Mouse (Mus musculus) brain, embryonic 14.5 days (tissue): ENCODE data around the gene Efna4. TPM values are rescaled to one million over a fixed set of nuclear protein-coding genes. Genes with fewer than 3 reads are reported as not detected.
A peak's percentile ranks its signal among the peaks of the same experiment; 100 is the strongest.

Source experiments
- DNase-seq: peaks from one replicate; pipeline ENCODE4 v3.0.0-alpha.2; 2011; ENCODE audit warnings: low read depth
- CTCF ChIP-seq: fragments of 200-500 bp; IDR thresholded peaks from 2 replicates; pipeline ENCODE4 v1.5.1; 2012; ENCODE audit warnings: inconsistent platforms, mild to moderate bottlenecking, moderate library complexity, borderline replicate concordance; ENCODE audit not compliant: insufficient read depth, insufficient read length; ENCODE audit errors: extremely low read depth
- POLR2A ChIP-seq: fragments of 200-500 bp; IDR thresholded peaks from 2 replicates; pipeline ENCODE4 v1.6.1; 2012; ENCODE audit warnings: mild to moderate bottlenecking, inconsistent platforms, borderline replicate concordance; ENCODE audit not compliant: poor library complexity, insufficient read depth, insufficient read length, severe bottlenecking; ENCODE audit errors: extremely low read depth
- polyA plus RNA-seq: library from polyadenylated mRNA; depleted of rRNA; stranded (reverse); fragments of >200 nt; gene quantifications from 2 replicates; pipeline ENCODE4 v1.2.3, GENCODE M21; 2012; rRNA removed

Efna4 gene
- 12.6 and 22.9 TPM in 2 replicates for polyA plus RNA-seq

- TF ChIP-seq POLR2A (0 out of 2 replicates have a peak, but pooled peaks have one; percentile 46), CTCF (no peak)
- DNase-seq, result peak; percentile 90
These were observed at the start of gene Efna4 for GRCm38 (mm10) chr3:89337721-89338578. TSS of gene Efna4 (minus strand) at chr3:89338028.

- no peak for DNase-seq
- TF ChIP-seq POLR2A, result no peak
- no peak for TF ChIP-seq CTCF
These were observed 48.9 kb upstream of the Efna4 start for GRCm38 (mm10) chr3:89386438-89387420.

GRCm38 (mm10) chr3:89385451-89385850, 47.6 kb upstream of the Efna4 start:
- DNase-seq, result no peak
- TF ChIP-seq POLR2A (no peak), CTCF (no peak)

- TF ChIP-seq POLR2A (no peak), CTCF (no peak)
- peak; percentile 14 for DNase-seq
These were observed 46.7 kb upstream of the Efna4 start for GRCm38 (mm10) chr3:89384331-89385076.

- TF ChIP-seq POLR2A (no peak), CTCF (no peak)
- no peak for DNase-seq
These were observed 45.9 kb upstream of the Efna4 start for GRCm38 (mm10) chr3:89383651-89384255.

- no peak for DNase-seq
- no peak for TF ChIP-seq POLR2A
- no peak for TF ChIP-seq CTCF
These were observed 45.1 kb upstream of the Efna4 start for GRCm38 (mm10) chr3:89382950-89383349.

GRCm38 (mm10) chr3:89382033-89382882, 44.4 kb upstream of the Efna4 start:
- no peak for DNase-seq
- TF ChIP-seq CTCF (no peak), POLR2A (no peak)

GRCm38 (mm10) chr3:89381233-89381632, 43.4 kb upstream of the Efna4 start:
- no peak for TF ChIP-seq POLR2A
- TF ChIP-seq CTCF, result no peak

GRCm38 (mm10) chr3:89380711-89381110, 42.9 kb upstream of the Efna4 start:
- no peak for DNase-seq
- TF ChIP-seq POLR2A (no peak), CTCF (no peak)

More at GRCm38 (mm10) chr3:89381233-89381632, 43.4 kb upstream of the Efna4 start:
- DNase-seq, result no peak
